Mouse (Mus musculus) C2C12 (cell line): ENCODE data around the gene Gm49369. TPM values are rescaled to one million over a fixed set of nuclear protein-coding genes. Genes with fewer than 3 reads are reported as not detected.
A peak's percentile ranks its signal among the peaks of the same experiment; 100 is the strongest.

Source experiments
- H3K27me3 ChIP-seq: one replicate; pipeline ENCODE4 v1.6.1; 2011; ENCODE audit not compliant: control insufficient read depth, insufficient read depth, insufficient read length
- H3K36me3 ChIP-seq: one replicate; pipeline ENCODE4 v1.6.1; 2011; ENCODE audit not compliant: control insufficient read depth, insufficient read depth
- H3K4me3 ChIP-seq: one replicate; pipeline ENCODE4 v1.5.1; 2011; ENCODE audit warnings: mild to moderate bottlenecking, control low read depth; ENCODE audit not compliant: poor library complexity, insufficient read depth, severe bottlenecking
- H3K79me2 ChIP-seq: one replicate; pipeline ENCODE4 v1.6.1; 2011; ENCODE audit not compliant: control insufficient read depth, insufficient read depth
- H3K79me3 ChIP-seq: one replicate; pipeline ENCODE4 v1.6.1; 2011; ENCODE audit warnings: low read depth, control low read depth
- H3ac ChIP-seq: one replicate; pipeline ENCODE3; 2011; ENCODE audit warnings: low read depth; ENCODE audit not compliant: control insufficient read depth, insufficient read length
- CEBPB ChIP-seq: IDR thresholded peaks from one replicate; pipeline ENCODE4 v1.6.1; 2011; ENCODE audit warnings: low read depth, mild to moderate bottlenecking, control low read depth, moderate library complexity
- CTCF ChIP-seq: IDR thresholded peaks from one replicate; pipeline ENCODE4 v1.5.1; 2011; ENCODE audit not compliant: control insufficient read depth, insufficient read depth, insufficient read length
- FOSL1 ChIP-seq: IDR thresholded peaks from one replicate; pipeline ENCODE4 v1.8.0; 2011; ENCODE audit warnings: mild to moderate bottlenecking, low read length; ENCODE audit not compliant: poor library complexity, insufficient read depth, severe bottlenecking
- MAX ChIP-seq: IDR thresholded peaks from one replicate; pipeline ENCODE4 v1.6.1; 2011; ENCODE audit warnings: mild to moderate bottlenecking, control low read depth
- MYOD1 ChIP-seq: IDR thresholded peaks from one replicate; pipeline ENCODE4 v1.6.1; 2011; ENCODE audit warnings: low read depth; ENCODE audit not compliant: control insufficient read depth, insufficient read length
- MYOG ChIP-seq: IDR thresholded peaks from one replicate; pipeline ENCODE4 v1.6.1; 2011; ENCODE audit not compliant: control insufficient read depth, insufficient read length; ENCODE audit errors: extremely low read depth
- USF1 ChIP-seq: IDR thresholded peaks from one replicate; pipeline ENCODE4 v1.6.1; 2011; ENCODE audit warnings: low read depth, mild to moderate bottlenecking, control low read depth, moderate library complexity
- polyA plus RNA-seq: library from polyadenylated mRNA; unstranded; fragments of >200 nt; fragmentation: generic; extraction: Trizol; gene quantifications from one replicate; pipeline ENCODE4 v1.2.1, GENCODE M21; 2012; ENCODE audit warnings: missing spikeins

Gene Gm49369
- polyA plus RNA-seq, 1 experiment = not detected

DNA sequence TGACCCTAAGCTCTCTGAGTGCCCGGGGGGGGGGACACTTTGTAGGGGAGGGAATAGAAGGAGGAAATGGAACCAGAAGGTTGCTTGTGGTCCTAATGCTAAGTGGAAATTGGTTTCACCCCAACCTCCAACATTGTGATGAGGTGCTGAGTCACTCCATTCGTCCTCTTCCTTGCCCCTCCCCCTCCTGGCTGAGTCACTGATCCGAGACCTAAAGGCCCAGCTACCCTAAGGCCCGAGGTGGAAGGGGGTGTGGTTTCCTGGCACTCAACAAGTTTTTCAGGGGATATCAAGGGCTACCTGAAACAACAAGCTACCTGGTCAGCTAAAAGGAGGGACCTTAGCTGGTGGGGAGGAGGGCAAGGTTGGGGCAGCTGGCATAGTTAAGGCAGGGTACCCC lies 10.7 kb upstream of the Gm49369 start:
- Histone ChIP-seq H3K4me3 (no peak overlapping the region), H3K79me3 (no peaks in the 10 kb centered on the region), H3K36me3 (no peaks in the 10 kb centered on the region), H3K79me2 (no peaks in the 10 kb centered on the region), H3K27me3 (no peaks in the 10 kb centered on the region), H3ac (no peak overlapping the region)
- no peak for TF ChIP-seq USF1
- peak; percentile 73 for TF ChIP-seq FOSL1

DNA sequence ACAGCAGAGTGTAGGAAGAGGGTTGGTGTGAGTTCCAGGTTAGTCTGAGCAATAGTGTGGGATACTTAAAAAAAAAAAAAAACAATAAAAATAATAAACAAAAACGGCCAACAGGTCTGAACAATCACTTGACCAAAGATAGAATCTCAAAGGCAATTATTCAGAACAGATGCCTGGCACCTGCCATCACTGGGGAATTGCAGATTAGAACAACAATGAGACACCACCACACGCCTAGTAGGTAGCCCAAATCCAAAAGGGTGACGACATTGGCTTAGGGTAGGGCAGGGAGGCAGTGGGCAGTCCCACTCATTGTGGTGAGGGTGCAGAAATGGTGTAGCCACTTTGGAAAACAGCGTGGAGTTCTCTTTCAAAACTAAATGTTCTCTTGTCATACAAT lies 9.1 kb upstream of the Gm49369 start:
- Histone ChIP-seq H3K79me2 (peaks cover 9% of the 10 kb centered on the region), H3K79me3 (peaks cover 8% of the 10 kb centered on the region), H3K27me3 (no peaks in the 10 kb centered on the region), H3K4me3 (no peak overlapping the region), H3ac (no peak overlapping the region), H3K36me3 (no peaks in the 10 kb centered on the region)
- TF ChIP-seq MYOD1 = peak; percentile 61
- no peak for TF ChIP-seq CEBPB

DNA sequence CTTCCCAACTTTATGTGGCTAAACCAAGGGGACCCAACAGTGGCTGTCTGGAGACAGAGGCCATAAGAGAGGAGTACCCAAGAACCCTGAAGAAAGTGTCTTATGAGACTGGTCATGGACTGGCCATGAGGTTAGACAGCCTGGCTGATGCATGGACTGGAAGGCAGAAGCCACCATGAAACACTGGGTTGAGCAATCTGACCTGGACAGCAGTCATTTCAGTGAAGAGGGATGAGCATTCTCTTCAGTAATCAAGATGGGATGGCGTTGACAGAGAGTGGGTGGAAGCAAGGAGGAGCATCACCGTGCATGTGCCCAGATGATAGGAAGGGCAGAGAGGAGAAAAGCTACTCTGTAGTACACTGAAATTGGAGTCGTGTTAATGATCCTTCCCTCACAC lies 8.6 kb upstream of the Gm49369 start:
- Histone ChIP-seq H3K79me2 (peaks cover 14% of the 10 kb centered on the region), H3ac (no peak overlapping the region), H3K79me3 (peaks cover 11% of the 10 kb centered on the region), H3K27me3 (no peaks in the 10 kb centered on the region), H3K4me3 (no peak overlapping the region), H3K36me3 (no peaks in the 10 kb centered on the region)
- TF ChIP-seq FOSL1 = no peak
- no peak for TF ChIP-seq MYOD1
- TF ChIP-seq CEBPB = no peak

DNA sequence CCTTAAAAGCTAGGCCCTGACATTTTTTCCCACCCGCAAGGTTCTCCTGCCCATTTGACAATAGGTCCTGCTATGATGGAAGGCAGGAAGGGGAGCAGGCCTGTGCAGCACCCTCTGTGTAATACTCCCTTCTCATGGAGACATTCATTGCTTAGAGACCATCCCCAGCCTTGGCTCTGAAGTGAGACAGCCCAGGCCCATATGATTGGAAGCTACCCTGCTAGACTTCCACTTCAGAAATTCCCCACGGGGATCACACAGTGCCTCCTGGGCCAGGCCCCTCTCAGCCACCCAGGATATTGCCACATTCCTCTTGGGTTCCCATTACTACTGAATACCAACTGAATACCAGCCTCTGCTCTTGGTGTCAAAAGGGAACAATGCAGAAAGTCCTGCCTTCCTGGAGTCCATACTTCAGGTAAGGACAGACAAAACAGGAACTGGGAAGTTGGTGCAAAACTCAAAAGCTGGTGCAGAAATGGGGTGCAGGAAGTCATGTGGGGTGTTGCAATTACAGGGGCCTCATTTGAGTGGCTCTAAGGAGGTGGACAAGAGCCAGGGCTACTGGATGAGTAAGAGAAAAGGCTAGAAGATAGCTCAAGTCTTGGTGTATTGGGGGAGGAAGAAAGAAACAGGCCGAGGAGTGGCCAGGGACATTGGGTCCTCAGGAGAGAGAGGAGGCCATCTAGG lies 7.6 kb upstream of the Gm49369 start:
- H3ac ChIP-seq = no peak overlapping the region
- no peak overlapping the region for H3K4me3 ChIP-seq
- H3K79me2 ChIP-seq = peaks cover 24% of the 10 kb centered on the region
- H3K36me3 ChIP-seq = peaks cover 4% of the 10 kb centered on the region
- H3K27me3 ChIP-seq = no peaks in the 10 kb centered on the region
- peaks cover 18% of the 10 kb centered on the region for H3K79me3 ChIP-seq
- TF ChIP-seq FOSL1 (no peak), CEBPB (no peak), CTCF (no peak), MYOG (no peak), MYOD1 (no peak), USF1 (no peak), MAX (no peak)

DNA sequence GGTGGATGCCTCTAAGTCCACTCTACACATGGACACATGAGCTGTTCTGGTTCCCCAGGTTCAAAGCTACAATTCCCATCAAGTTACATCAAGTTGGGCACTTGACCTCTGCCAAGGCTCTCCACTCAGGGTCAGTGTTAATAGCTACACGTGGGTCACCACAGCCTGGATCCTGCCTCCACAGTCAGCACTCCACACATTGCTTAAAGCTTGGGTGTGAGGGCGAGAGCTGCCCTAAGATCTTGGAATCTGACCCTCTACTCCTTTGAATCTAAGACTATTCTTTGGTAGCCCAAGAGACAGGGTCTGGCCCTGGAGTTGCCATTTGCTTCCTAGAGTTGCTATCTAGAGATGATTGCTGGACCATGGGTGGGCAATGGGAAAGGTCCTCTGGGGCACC lies 6.3 kb upstream of the Gm49369 start:
- Histone ChIP-seq H3K27me3 (no peaks in the 10 kb centered on the region), H3K79me3 (peaks cover 18% of the 10 kb centered on the region), H3ac (no peak overlapping the region), H3K4me3 (no peak overlapping the region), H3K79me2 (peaks cover 31% of the 10 kb centered on the region), H3K36me3 (peaks cover 16% of the 10 kb centered on the region)
- TF ChIP-seq MYOD1 (no peak), CTCF (no peak), FOSL1 (no peak), MAX (no peak), MYOG (no peak), USF1 (no peak), CEBPB (no peak)

DNA sequence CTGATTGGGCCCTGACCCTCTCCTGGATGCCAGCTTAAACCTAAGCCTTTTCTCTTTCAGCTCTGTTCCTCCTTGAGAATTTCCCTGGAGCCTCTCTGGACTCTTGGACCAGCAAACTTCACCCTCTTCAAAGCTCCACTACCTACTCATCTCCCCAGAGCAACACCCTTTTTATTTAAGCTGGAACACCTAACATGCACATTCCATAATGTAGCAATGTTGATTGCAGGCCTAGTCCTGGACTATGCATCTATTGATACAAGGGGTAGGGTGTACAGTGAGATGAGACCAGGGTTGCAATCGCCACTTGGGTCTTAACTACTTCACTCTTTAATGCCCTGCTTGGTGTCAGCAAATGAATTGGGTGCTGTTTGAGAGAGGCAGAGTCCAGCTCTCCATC lies 5.7 kb upstream of the Gm49369 start:
- no peak overlapping the region for H3K4me3 ChIP-seq

More for the DNA sequence above, 5.7 kb upstream of the Gm49369 start:
- peaks cover 31% of the 10 kb centered on the region for H3K79me2 ChIP-seq
- TF ChIP-seq MAX (no peak), USF1 (no peak), MYOG (no peak), CEBPB (no peak), FOSL1 (no peak), CTCF (no peak), MYOD1 (no peak)
- no peak overlapping the region for H3ac ChIP-seq
- peaks cover 18% of the 10 kb centered on the region for H3K79me3 ChIP-seq
- no peaks in the 10 kb centered on the region for H3K27me3 ChIP-seq
- peaks cover 19% of the 10 kb centered on the region for H3K36me3 ChIP-seq
